Mouse (Mus musculus): ENCODE measurements at regions not wholly inside any gene's neighbourhood (a gene's known extent, or its start where the extent isn't known, plus 50 kb on each side); places are given as distances from the start of the nearest gene placed in this dataset.

DNA sequence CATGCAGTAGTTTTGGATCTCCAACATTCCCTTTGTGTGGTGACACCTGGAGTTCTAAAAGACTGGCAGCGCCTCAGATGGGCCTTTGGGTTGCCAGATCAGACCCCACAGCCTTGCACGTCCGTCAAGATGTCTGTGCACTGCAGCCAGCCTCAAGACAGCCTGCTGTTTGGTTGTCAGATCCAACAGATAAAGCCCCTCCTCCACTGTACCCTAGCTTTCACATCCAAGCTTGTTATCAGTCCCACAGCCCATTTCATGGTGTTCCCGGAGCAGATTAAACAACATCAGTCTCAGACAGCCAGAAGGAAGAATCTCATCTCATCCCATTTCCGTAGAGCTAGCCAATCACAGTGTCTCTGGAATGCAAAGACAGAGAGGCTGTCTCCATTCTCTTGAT lies 56.3 kb upstream of the Arhgap5 start:
- TF ChIP-seq CTCF (conservative IDR thresholded peaks at IDR 0.05): no peak
- Histone ChIP-seq H3K27ac (peak overlapping the region; percentile 33; the same call in 1 of the 2 replicates), H3K4me3 (no peak overlapping the region)
- DNase-seq (ENCODE audit: low spot score in 2 of 2): no peak

DNA sequence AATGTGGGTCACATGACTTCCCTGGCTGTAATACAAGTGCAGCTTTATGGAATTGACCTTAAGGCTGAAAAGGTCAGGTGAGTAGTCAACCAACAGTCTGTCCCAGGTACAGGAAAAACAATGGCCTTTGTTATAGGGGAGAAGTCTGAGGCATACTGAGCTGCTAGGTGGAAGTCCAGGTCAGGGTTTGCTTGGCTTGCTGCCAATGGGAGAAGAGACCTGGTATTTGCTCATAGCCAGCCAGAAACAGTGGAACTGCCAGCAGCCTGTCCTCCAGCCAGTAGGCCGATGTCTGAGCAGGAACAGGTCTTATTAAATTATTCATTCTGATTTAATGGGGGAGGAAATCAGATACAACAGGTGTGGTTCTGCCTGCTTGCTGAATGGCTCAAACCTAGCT lies 55.6 kb upstream of the Arhgap5 start:
- Histone ChIP-seq H3K4me3 (no peak overlapping the region), H3K27ac (no peak overlapping the region)
- no peak for DNase-seq (ENCODE audit: low spot score in 2 of 2)
- TF ChIP-seq CTCF (conservative IDR thresholded peaks at IDR 0.05): no peak

DNA sequence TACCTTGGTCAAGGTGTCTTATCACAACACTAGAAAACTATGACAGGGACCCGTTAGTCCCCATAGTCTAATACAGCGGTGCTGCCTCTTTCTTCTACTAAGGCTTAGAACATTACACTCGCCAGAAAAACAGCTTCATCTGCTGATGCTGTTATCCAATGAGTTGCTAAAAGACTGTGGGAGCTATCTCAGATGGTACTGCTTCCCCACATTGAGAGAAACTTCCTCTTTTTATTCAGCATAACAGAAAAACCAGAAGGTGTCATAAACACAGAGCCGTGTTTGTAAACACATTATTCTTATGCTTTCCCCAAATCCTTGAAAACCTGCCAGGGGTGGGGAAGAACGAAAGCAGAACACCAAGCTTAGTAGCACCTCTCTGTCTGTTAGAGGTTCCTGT lies 49.9 kb upstream of the Arhgap5 start:
- Histone ChIP-seq H3K27ac (no peak overlapping the region), H3K4me3 (no peak overlapping the region)
- TF ChIP-seq CTCF (conservative IDR thresholded peaks at IDR 0.05): no peak
- no peak for DNase-seq (ENCODE audit: low spot score in 2 of 2)
